Mouse (Mus musculus) hindbrain, embryonic 14.5 days (tissue): Measurements from ENCODE around the gene Gfod1. TPM values are rescaled to one million over a fixed set of nuclear protein-coding genes. Genes with fewer than 3 reads are reported as not detected.

Source experiments
- ATAC-seq: fragments of 200-750 bp; cut with Nextera tagmentation; 2 replicates; pipeline ENCODE4 v1.8.0; 2017; ENCODE audit warnings: moderate number of reproducible peaks, mild to moderate bottlenecking, moderate TSS enrichment, moderate library complexity; ENCODE audit not compliant: low FRiP score
- DNase-seq: peaks from one replicate; pipeline ENCODE4 v3.0.0-alpha.2; 2015; ENCODE audit warnings: low spot score
- H3K27ac ChIP-seq: fragments of 300-500 bp; sonication (generic); 2 replicates; pipeline ENCODE4 v1.5.1; 2014; ENCODE audit warnings: mild to moderate bottlenecking, moderate library complexity
- H3K27me3 ChIP-seq: fragments of 300-500 bp; sonication (generic); 2 replicates; pipeline ENCODE4 v1.6.1; 2014; ENCODE audit warnings: mild to moderate bottlenecking, low read length, mixed read lengths; ENCODE audit not compliant: control insufficient read depth, insufficient read depth
- H3K36me3 ChIP-seq: fragments of 300-500 bp; sonication (generic); replicated peaks from 2 replicates; pipeline ENCODE4 v1.6.1; 2014; ENCODE audit not compliant: control insufficient read depth, insufficient read depth
- H3K4me1 ChIP-seq: fragments of 300-500 bp; sonication (generic); replicated peaks from 2 replicates; pipeline ENCODE4 v1.6.1; 2014; ENCODE audit warnings: antibody characterized with exemption, low read length, mixed read lengths; ENCODE audit not compliant: control insufficient read depth, insufficient read depth
- H3K4me2 ChIP-seq: fragments of 300-500 bp; sonication (generic); replicated peaks from 2 replicates; pipeline ENCODE4 v1.6.1; 2014; ENCODE audit warnings: mild to moderate bottlenecking, moderate library complexity
- H3K4me3 ChIP-seq: fragments of 300-500 bp; sonication (generic); replicated peaks from 2 replicates; pipeline ENCODE4 v1.5.1; 2014; ENCODE audit warnings: mild to moderate bottlenecking, low read length
- H3K9ac ChIP-seq: fragments of 300-500 bp; sonication (generic); 2 replicates; pipeline ENCODE4 v1.6.1; 2014
- H3K9me3 ChIP-seq: fragments of 300-500 bp; sonication (generic); 2 replicates; pipeline ENCODE4 v1.6.1; 2016; ENCODE audit warnings: low read length; ENCODE audit not compliant: control insufficient read depth
- whole genome bisulfite sequencing: fragments of 180-500 bp; shearing (Covaris S2); extraction: QIAGEN DNeasy Blood & Tissue Kit; methylation state at CpG from one replicate; pipeline ENCODE4 v1.1.7; 2014; 5-methylcytosine and 5-hydroxymethylcytosine counted together
- polyA plus RNA-seq: library from polyadenylated mRNA; unstranded; fragments of >200 nt; fragmentation: Nextera tagmentation; extraction: Ambion mirVana; gene quantifications from 2 replicates; pipeline ENCODE4 v1.2.1, GENCODE M21; 2014

Gene Gfod1
- polyA plus RNA-seq = 3.6 and 3.7 TPM in 2 replicates

DNA sequence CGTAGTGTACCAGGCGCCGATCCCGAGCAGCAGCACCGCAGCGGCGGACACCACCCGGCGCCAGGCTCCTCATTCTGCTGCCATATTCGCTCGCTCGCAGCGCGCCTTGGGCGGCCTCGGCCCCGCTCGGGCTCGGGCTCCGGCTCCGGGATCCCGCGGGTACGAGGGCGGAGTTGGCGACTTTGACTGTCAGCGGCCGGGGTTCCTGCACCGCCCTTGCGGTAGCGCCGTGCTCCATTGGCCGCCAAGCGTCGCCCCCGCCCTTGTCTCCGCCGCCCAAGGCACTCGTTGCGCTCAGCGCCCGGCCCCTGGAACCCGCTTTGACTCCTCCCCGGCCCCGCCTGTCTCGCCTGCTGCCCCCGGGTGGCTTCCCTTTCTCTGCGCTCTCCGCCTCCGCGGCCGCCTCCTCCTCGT, at the start of gene Gfod1:
TSS of gene Gfod1 (minus strand) at position 155 of the 414 bp plus-strand sequence.
- Histone ChIP-seq H3K27ac (peak within 1 kb of the TSS; percentile 89), H3K36me3 (no peaks in the 10 kb centered on the region), H3K4me2 (peak within 1 kb of the TSS; percentile 77), H3K27me3 (peaks cover 18% of the 10 kb centered on the region), H3K4me3 (peak within 1 kb of the TSS; percentile 81), H3K9me3 (no peaks in the 10 kb centered on the region), H3K4me1 (peaks cover 42% of the 10 kb centered on the region), H3K9ac (peak within 1 kb of the TSS; percentile 89)
- DNase-seq (peak; percentile 88), ATAC-seq (peak; percentile 94)
- WGBS = under 1% methylated on average over 50 of the region's 53 CpGs

DNA sequence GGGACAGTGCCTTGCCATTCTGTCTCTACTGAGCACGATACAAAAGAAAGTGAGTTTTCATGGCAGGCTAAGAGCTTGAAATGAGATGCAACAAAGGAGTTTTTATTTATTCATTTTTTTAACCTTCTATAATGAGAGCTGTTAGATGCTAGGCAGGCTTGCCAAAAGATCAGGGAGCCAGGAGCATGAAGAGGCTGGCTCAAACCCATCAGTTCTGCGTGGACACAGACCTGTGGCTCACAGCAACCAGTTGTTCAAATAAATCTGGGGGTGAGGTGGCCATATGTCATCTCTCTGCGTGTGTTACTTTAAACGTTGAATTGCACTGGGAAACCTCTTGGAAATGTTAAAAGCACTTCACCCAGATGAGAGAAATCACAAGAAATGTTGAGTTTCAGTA, 49.4 kb upstream of the Gfod1 start:
- H3K4me2 ChIP-seq = no peak overlapping the region
- no peaks in the 10 kb centered on the region for H3K9me3 ChIP-seq
- H3K9ac ChIP-seq = no peak overlapping the region
- no peak overlapping the region for H3K27ac ChIP-seq
- H3K36me3 ChIP-seq = no peaks in the 10 kb centered on the region
- no peaks in the 10 kb centered on the region for H3K27me3 ChIP-seq
- H3K4me1 ChIP-seq = no peaks in the 10 kb centered on the region
- no peak overlapping the region for H3K4me3 ChIP-seq
- ATAC-seq (no peak), DNase-seq (no peak)
- WGBS = 66% methylated on average over 4 of the region's 4 CpGs

DNA sequence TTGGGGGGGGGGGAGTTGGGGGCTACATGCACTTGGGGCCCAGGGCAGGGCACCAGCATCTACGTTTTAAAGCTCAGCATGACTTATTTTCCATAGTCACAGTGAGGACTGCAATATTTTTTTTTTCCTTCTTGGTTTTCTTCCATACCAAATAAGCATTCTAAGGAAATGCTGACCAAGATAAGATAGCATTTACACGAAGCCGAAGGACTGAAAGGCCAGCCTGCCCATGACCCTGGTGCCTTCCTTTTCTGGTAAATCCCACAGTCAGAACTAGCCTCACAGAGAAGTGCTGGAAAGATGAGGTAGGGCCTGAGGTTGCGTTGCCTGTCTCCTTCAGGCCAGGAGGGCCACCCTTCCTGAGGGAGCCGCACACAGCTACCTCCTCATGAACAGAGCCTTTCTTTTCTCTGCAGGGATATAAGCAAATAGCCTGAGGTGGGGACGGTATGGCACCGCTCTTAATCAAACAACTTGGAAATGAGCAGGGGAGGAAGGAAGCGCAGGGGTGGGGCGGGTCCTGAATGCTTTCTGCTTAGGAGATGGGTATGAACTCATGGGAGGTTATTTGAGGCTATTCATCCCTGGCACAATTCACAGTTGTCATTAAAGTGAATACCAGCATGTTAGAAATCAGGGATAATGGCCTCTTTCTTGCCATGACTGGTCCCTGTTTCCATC, 46.7 kb upstream of the Gfod1 start:
- Histone ChIP-seq H3K4me3 (no peak overlapping the region), H3K9me3 (no peaks in the 10 kb centered on the region), H3K4me1 (no peaks in the 10 kb centered on the region), H3K9ac (no peak overlapping the region), H3K36me3 (no peaks in the 10 kb centered on the region), H3K27ac (no peak overlapping the region), H3K4me2 (no peak overlapping the region), H3K27me3 (no peaks in the 10 kb centered on the region)
- DNase-seq = no peak
- no peak for ATAC-seq
- WGBS = 73% methylated on average over 9 of the region's 9 CpGs

DNA sequence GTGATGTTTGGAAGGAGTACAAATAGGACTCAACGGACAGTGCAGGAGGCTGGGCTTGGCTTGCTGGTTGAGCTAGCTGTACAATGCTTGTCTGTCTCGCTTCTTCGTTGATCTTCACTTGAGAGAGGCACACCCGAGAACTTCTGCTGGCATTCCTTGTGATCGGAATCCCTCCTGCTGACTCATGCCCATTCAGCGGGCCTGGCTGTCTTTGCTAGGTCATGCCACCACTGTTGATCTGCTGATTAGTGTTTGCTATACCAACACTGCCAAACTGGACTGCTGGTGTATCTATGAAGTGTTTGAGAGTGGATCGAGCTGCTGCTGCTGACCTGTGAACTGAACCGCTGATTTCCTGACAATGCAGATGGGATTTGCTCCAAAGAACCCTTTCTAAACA, 45.4 kb upstream of the Gfod1 start:
- WGBS = 87% methylated on average over 8 of the region's 8 CpGs
- ATAC-seq = no peak
- H3K36me3 ChIP-seq = no peaks in the 10 kb centered on the region
- no peak overlapping the region for H3K4me3 ChIP-seq
- no peak overlapping the region for H3K27ac ChIP-seq
- DNase-seq = no peak
- no peak overlapping the region for H3K9ac ChIP-seq
- H3K4me1 ChIP-seq = no peaks in the 10 kb centered on the region
- H3K4me2 ChIP-seq = no peak overlapping the region
- H3K27me3 ChIP-seq = no peaks in the 10 kb centered on the region
- H3K9me3 ChIP-seq = no peaks in the 10 kb centered on the region

DNA sequence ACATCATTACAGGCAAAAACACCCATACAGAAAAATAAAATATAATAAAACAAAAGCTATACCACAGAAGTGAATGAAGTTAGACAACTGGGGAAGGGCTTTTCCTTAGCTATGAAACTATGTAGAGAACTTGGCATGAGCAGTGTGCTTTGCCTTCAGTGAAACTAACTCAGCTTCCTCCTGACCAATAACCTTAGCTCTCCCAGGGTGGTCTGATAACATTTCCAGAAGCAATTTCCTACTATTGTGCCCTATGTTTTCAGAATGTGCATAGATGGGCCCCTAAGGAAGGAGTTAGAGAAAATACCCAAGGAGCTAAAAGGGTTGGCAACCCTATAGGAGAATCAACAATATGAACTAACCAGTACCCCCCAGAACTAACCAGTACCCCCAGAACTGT, 42.9 kb upstream of the Gfod1 start:
- no peak for ATAC-seq

DNA sequence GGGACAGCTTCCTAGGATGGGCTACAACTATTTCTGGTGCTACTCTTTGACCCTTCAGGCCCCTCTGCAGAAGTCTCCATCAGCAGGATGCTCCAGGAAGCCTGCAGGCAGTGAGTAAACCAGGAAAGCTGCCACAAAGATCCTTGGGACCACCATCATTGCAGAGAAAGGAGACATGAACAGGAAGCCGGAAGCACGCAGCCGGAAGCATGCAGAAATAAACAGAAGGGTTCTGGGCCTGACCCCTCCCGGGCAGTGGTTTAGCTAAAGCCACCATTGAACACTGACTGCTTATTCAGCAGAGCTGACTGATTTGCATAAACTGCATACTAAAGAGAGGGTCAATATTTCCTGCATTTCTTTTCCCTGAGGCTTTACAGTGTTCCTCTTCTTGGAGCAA, 34.7 kb upstream of the Gfod1 start:
- no peak; the same call in 1 of the 2 replicates for ATAC-seq
- no peaks in the 10 kb centered on the region for H3K27me3 ChIP-seq
- DNase-seq = no peak
- WGBS = 66% methylated on average over 4 of the region's 4 CpGs
- no peak overlapping the region for H3K9ac ChIP-seq
- no peaks in the 10 kb centered on the region for H3K36me3 ChIP-seq
- H3K4me3 ChIP-seq = no peak overlapping the region
- H3K4me2 ChIP-seq = no peak overlapping the region
- H3K27ac ChIP-seq = no peak overlapping the region
- H3K9me3 ChIP-seq = no peaks in the 10 kb centered on the region
- no peaks in the 10 kb centered on the region for H3K4me1 ChIP-seq

More for the DNA sequence above, 42.9 kb upstream of the Gfod1 start:
- no peaks in the 10 kb centered on the region for H3K36me3 ChIP-seq
- no peak overlapping the region for H3K27ac ChIP-seq
- no peak overlapping the region for H3K4me2 ChIP-seq
- H3K4me3 ChIP-seq = no peak overlapping the region
- no peaks in the 10 kb centered on the region for H3K9me3 ChIP-seq
- H3K4me1 ChIP-seq = no peaks in the 10 kb centered on the region
- no peak for DNase-seq
- no peaks in the 10 kb centered on the region for H3K27me3 ChIP-seq
- no peak overlapping the region for H3K9ac ChIP-seq

DNA sequence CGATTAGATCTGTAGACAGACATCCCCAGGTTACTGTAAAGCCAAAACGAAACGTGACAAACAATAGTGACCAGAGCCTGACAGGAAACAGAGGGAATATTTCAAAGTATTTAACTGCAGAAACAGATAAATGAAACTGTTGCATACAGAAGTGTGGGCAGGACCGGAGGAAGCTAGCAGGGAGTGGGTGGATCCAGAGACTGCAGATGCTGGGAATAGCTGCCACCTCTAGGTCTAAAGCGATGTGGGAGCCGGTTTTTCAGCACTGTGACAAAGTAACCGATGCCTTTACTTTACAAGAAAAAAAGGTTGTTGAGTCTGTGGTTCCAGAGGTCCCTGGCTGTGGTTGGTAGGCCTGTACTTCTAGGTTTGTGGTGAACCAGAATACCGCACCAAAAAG, 34.0 kb upstream of the Gfod1 start:
- Histone ChIP-seq H3K27ac (no peak overlapping the region), H3K9me3 (no peaks in the 10 kb centered on the region), H3K9ac (no peak overlapping the region), H3K4me3 (no peak overlapping the region), H3K4me1 (no peaks in the 10 kb centered on the region), H3K4me2 (no peak overlapping the region), H3K27me3 (no peaks in the 10 kb centered on the region), H3K36me3 (no peaks in the 10 kb centered on the region)
- 95% methylated on average over 8 of the region's 8 CpGs for WGBS
- DNase-seq (no peak), ATAC-seq (no peak)

DNA sequence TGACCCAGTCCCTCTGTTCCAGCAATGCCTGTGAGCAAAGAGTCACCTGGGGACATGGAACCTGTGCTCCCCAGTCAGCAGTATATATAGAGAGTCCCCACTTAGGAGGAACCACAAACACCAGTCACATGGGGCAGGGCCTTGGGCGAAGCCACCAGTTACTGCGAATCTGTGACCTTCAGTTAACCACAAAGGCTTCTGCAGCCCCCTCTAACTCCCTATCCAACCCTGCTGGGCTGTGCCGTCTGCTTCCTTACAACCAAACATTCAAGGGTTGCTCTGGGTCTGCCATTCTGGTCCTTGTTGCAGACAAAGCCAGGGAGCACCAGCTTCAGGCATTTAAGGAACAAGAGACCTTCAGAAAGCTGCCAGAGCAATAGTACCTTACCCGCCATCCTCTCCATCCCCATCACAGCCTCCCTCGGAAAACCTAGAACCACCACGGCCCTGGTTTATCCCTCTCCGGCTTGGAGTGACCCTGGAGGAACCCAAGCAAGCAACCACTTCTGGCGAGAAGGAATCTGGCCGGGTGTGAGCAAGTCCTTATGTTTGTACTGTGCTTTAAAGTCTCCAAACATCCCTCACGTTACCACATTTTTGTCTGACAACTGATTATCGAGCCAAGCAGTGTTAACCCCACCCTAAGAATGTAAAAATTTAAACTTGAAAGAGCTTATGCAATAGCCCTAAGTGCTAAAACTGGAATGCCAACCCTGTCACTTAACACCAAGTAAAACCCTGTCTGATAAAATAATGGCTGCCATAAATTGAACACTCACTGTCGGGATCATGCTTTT, 32.7 kb upstream of the Gfod1 start:
- Histone ChIP-seq H3K9me3 (no peaks in the 10 kb centered on the region), H3K27ac (no peak overlapping the region), H3K27me3 (no peaks in the 10 kb centered on the region), H3K9ac (no peak overlapping the region), H3K4me2 (no peak overlapping the region), H3K36me3 (no peaks in the 10 kb centered on the region), H3K4me3 (no peak overlapping the region), H3K4me1 (no peaks in the 10 kb centered on the region)
- WGBS = 88% methylated on average over 12 of the region's 12 CpGs
- DNase-seq (no peak), ATAC-seq (no peak)

DNA sequence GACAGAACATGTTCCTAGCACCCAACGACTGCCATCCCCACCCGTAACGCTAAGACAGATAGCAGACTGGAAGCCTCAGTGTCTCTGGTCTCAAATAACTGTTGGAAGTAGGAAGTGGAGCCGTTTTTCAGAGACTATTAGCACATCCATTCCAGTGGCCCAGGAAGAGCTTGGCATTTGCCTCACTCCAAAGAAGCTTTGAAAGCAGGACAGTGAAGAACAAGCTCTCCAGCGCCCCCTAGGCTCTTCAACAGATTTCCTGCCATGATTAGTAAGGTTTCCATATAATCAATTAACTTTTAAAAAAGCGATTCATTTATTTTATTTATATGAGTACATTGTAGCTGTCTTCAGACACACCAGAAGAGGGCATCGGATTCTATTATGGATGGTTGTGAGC, 28.6 kb upstream of the Gfod1 start:
- no peaks in the 10 kb centered on the region for H3K36me3 ChIP-seq
- no peak overlapping the region for H3K9ac ChIP-seq
- H3K4me2 ChIP-seq = no peak overlapping the region
- ATAC-seq (no peak), DNase-seq (no peak)
- no peaks in the 10 kb centered on the region for H3K4me1 ChIP-seq
- no peak overlapping the region for H3K27ac ChIP-seq
- no peaks in the 10 kb centered on the region for H3K9me3 ChIP-seq
- no peaks in the 10 kb centered on the region for H3K27me3 ChIP-seq
- 51% methylated on average over 7 of the region's 7 CpGs for WGBS
- no peak overlapping the region for H3K4me3 ChIP-seq
